Mouse (Mus musculus) limb, embryonic 14.5 days (tissue): ENCODE data around the gene Cfap58. TPM values are rescaled to one million over a fixed set of nuclear protein-coding genes. Genes with fewer than 3 reads are reported as not detected.
A peak's percentile ranks its signal among the peaks of the same experiment; 100 is the strongest.

Source experiments
- ATAC-seq: fragments of 200-750 bp; cut with Nextera tagmentation; 2 replicates; pipeline ENCODE4 v1.8.0; 2017; ENCODE audit warnings: low read depth, moderate number of reproducible peaks, moderate TSS enrichment; ENCODE audit not compliant: low FRiP score
- DNase-seq: peaks from one replicate; pipeline ENCODE4 v3.0.0-alpha.2; 2015; ENCODE audit warnings: low spot score
- H3K27ac ChIP-seq: fragments of 300-500 bp; sonication (generic); replicated peaks from 2 replicates; pipeline ENCODE4 v1.5.1; 2014; ENCODE audit warnings: low read depth, mild to moderate bottlenecking, low read length, moderate library complexity, mixed read lengths
- H3K27me3 ChIP-seq: fragments of 300-500 bp; sonication (generic); 2 replicates; pipeline ENCODE4 v1.6.1; 2014; ENCODE audit warnings: low read length, mixed read lengths; ENCODE audit not compliant: control insufficient read depth, insufficient read depth
- H3K36me3 ChIP-seq: fragments of 300-500 bp; sonication (generic); 2 replicates; pipeline ENCODE4 v1.6.1; 2014; ENCODE audit warnings: mild to moderate bottlenecking, low read length, moderate library complexity, mixed read lengths; ENCODE audit not compliant: control insufficient read depth, insufficient read depth
- H3K4me1 ChIP-seq: fragments of 300-500 bp; sonication (generic); 2 replicates; pipeline ENCODE4 v1.6.1; 2014; ENCODE audit warnings: antibody characterized with exemption, low read length, mixed read lengths; ENCODE audit not compliant: control insufficient read depth, insufficient read depth
- H3K4me2 ChIP-seq: fragments of 300-500 bp; sonication (generic); replicated peaks from 2 replicates; pipeline ENCODE4 v1.6.1; 2014; ENCODE audit warnings: low read depth, mild to moderate bottlenecking, low read length, moderate library complexity; ENCODE audit not compliant: severe bottlenecking
- H3K4me3 ChIP-seq: fragments of 300-500 bp; sonication (generic); replicated peaks from 2 replicates; pipeline ENCODE4 v1.5.1; 2014; ENCODE audit warnings: low read length
- H3K9ac ChIP-seq: fragments of 300-500 bp; sonication (generic); 2 replicates; pipeline ENCODE4 v1.6.1; 2014; ENCODE audit warnings: mild to moderate bottlenecking, low read depth, low read length, moderate library complexity; ENCODE audit not compliant: severe bottlenecking
- H3K9me3 ChIP-seq: fragments of 300-500 bp; sonication (generic); 2 replicates; pipeline ENCODE4 v1.6.1; 2016; ENCODE audit warnings: low read length; ENCODE audit not compliant: control insufficient read depth
- POLR2A ChIP-seq: fragments of 200-500 bp; IDR thresholded peaks from 2 replicates; pipeline ENCODE4 v1.8.0; 2012; ENCODE audit warnings: inconsistent platforms, mild to moderate bottlenecking, moderate library complexity, borderline replicate concordance; ENCODE audit not compliant: insufficient read depth, insufficient read length; ENCODE audit errors: extremely low read depth
- WGBS: fragments of 180-500 bp; shearing (Covaris S2); extraction: QIAGEN DNeasy Blood & Tissue Kit; methylation state at CpG from one replicate; pipeline ENCODE4 v1.1.7; 2014; 5-methylcytosine and 5-hydroxymethylcytosine counted together
- polyA plus RNA-seq, 2 experiments: library from polyadenylated mRNA; depleted of rRNA in 1 of 2; stranded (reverse) in 1 of 2; unstranded in 1 of 2; fragments of >200 nt; fragmentation: Nextera tagmentation in 1 of 2; extraction: Ambion mirVana in 1 of 2; gene quantifications; 2 replicates each; pipeline versions ENCODE4 v1.2.1 to v1.2.3; 2012 to 2014

Gene Cfap58
- polyA plus RNA-seq (2012; rRNA removed) (0.05 TPM in 1 of 2 replicates, not detected in the other), polyA plus RNA-seq (2014; fragmentation: Nextera tagmentation; extraction: Ambion mirVana) (0.07 TPM in 1 of 2 replicates, not detected in the other)

GRCm38 (mm10) chr19:47937443-47938406, at the start of gene Cfap58:
Cfap58 (plus strand) TSS chr19:47937675.
- no peaks in the 10 kb centered on the region for H3K4me1 ChIP-seq
- TF ChIP-seq POLR2A, result no peak
- no peaks in the 10 kb centered on the region for H3K36me3 ChIP-seq
- peak within 1 kb of the TSS; percentile 38 for H3K4me3 ChIP-seq
- no peak within 1 kb of the TSS for H3K27ac ChIP-seq
- peak within 1 kb of the TSS; percentile 72 for H3K4me2 ChIP-seq
- ATAC-seq (peak; percentile 86), DNase-seq (peak; percentile 51)
- no peaks in the 10 kb centered on the region for H3K27me3 ChIP-seq
- 8% methylated on average over 41 of the region's 41 CpGs for WGBS
- H3K9ac ChIP-seq, result 0 out of 2 replicates have a peak within 1 kb of the TSS, but pooled peaks have one; percentile 25
- H3K9me3 ChIP-seq, result no peaks in the 10 kb centered on the region

- peaks cover 31% of the 10 kb centered on the region for H3K4me1 ChIP-seq
- no peak for ATAC-seq
Observed at GRCm38 (mm10) chr19:47888037-47888436, 49.4 kb upstream of the Cfap58 start.

DNA sequence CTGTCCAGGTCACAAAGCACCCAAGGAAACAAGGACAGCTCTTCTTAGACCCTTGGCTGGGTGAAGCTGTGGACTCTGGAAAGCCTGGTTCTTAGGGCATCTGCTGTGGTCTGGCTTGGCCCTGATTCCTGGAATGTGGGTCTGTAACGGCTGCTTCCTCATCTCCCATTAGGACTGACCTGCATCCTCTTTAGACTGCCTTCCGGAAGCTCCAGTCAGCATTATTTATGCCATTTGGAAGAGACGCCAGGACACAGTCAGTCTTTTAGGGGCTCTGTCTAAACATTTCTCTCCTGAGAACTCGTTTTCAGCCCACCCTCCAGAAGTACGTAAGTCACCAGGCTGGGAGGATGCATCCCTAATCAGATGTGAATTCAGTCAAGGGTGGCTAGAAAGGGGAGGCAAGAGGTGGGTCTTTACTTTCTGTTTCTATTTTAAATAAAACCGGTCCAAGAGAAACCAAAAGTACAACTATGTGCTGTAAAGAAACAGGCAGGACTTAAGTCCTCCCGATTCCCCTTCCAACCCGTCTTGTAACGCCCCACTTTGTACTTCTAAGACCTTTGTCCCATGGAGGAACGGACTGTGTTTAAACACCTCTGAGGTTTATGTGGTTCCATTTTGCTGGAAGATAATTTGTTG, 46.9 kb upstream of the Cfap58 start:
- Histone ChIP-seq H3K9me3 (no peaks in the 10 kb centered on the region), H3K9ac (no peak overlapping the region), H3K27me3 (no peaks in the 10 kb centered on the region), H3K27ac (peak overlapping the region; percentile 15; the same call in 1 of the 2 replicates), H3K4me3 (no peak overlapping the region), H3K4me1 (peaks cover 31% of the 10 kb centered on the region), H3K4me2 (no peak overlapping the region), H3K36me3 (peaks cover 29% of the 10 kb centered on the region)
- no peak for TF ChIP-seq POLR2A
- ATAC-seq, result no peak
- WGBS, result 44% methylated on average over 10 of the region's 10 CpGs
- no peak for DNase-seq

More at GRCm38 (mm10) chr19:47888037-47888436, 49.4 kb upstream of the Cfap58 start:
- H3K27ac ChIP-seq, result no peak overlapping the region
- no peak for DNase-seq
- H3K27me3 ChIP-seq, result no peaks in the 10 kb centered on the region
- no peak for TF ChIP-seq POLR2A
- H3K9me3 ChIP-seq, result no peaks in the 10 kb centered on the region
- 96% methylated on average over 8 of the region's 8 CpGs for WGBS
- no peak overlapping the region for H3K4me3 ChIP-seq
- H3K9ac ChIP-seq, result no peak overlapping the region
- H3K36me3 ChIP-seq, result 0 out of 2 replicates have a peak, but pooled peaks cover 3% of the 10 kb centered on the region
- H3K4me2 ChIP-seq, result no peak overlapping the region

DNA sequence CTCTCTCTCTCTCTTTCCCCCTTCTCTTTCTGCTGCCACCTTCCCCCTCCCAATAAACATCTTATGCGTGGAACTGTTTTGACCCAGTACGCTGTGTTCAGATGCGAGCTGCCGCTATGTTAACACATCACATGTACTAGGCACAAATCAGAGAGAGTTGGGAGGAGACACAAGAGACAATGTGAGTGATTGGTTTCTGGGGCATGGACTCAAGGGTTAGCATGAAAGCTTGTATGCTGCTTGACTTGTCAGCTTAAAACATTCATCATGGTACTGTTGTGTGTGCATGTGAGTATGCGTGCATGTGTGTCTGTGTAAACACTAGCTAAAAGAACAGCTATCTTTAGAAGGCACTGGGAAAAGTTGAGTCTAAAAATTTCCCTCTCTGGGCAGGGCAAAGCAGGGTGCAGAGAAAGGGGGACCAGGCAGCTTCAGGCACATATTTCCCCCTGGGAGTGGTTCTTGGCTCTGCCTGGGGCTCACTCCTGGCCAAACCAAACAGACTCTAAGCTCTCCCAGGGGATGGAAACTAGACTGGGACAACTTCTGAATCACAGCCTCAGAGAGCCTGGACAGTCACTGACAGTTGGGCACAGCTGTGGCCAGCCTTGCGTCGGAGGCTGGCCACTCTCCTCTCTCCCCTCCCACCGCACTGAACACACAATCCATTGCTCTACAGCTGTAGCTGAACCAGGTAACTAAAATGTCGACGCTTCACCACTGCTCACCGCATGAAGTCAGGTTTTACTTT, 45.7 kb upstream of the Cfap58 start:
- DNase-seq (peak; percentile 45), ATAC-seq (peak; percentile 31; the same call in 1 of the 2 replicates)
- TF ChIP-seq POLR2A, result no peak
- Histone ChIP-seq H3K9ac (no peak overlapping the region), H3K9me3 (no peaks in the 10 kb centered on the region), H3K4me2 (no peak overlapping the region), H3K27me3 (no peaks in the 10 kb centered on the region), H3K27ac (no peak overlapping the region; the same call in 1 of the 2 replicates), H3K36me3 (peaks cover 40% of the 10 kb centered on the region), H3K4me3 (no peak overlapping the region), H3K4me1 (peaks cover 20% of the 10 kb centered on the region)
- 75% methylated on average over 11 of the region's 11 CpGs for WGBS
